Mouse (Mus musculus): ENCODE data around the gene Ccser1. TPM values are rescaled to one million over a fixed set of nuclear protein-coding genes. Genes with fewer than 3 reads are reported as not detected.

Ccser1 gene
- total RNA-seq, 2 experiments from 2014 or later: 1.1 to 2.8 TPM

DNA sequence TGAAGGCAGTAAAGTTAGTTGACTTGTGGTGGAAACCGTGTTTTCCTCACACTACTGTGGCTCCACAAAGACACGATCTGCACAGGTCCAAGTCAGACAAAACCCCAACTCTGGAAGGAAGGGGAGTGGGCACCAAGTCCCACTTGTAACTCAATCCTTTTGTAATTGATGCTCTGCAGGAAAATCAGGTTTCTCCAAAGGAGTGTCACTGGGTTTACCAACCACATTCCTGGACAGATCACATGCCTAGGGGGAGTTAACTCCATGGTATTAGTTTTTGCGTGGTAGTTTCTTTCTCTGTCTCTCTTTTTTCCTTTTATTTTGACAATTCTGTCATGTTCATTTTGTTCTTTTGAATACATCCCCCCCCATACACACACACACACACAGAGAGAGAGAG is 252.0 kb downstream of the Ccser1 start:
- no peak for DNase-seq

- DNase-seq: no peak
Measured at GRCm38 (mm10) chr6:61432703-61433102, 252.6 kb downstream of the Ccser1 start.

DNA sequence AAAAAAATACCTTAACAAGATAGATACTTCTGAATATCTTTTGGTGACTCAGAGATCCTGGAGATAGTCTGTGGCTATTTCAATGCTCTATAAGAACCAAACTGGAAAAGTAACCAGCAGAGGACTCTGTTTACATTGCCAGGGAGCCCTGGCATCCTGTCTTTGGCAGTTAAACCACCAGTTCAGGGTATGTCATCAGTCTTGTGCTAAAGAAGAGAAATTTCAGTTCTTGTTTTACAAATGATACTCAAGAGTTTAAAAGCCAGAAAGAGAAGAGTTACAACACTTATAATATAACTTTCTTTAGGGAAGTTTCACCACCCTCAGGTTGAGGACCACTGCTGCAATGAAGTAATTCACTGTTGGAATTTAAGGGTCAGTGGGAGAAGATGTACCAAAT is 258.0 kb downstream of the Ccser1 start:
- no peak for DNase-seq

DNA sequence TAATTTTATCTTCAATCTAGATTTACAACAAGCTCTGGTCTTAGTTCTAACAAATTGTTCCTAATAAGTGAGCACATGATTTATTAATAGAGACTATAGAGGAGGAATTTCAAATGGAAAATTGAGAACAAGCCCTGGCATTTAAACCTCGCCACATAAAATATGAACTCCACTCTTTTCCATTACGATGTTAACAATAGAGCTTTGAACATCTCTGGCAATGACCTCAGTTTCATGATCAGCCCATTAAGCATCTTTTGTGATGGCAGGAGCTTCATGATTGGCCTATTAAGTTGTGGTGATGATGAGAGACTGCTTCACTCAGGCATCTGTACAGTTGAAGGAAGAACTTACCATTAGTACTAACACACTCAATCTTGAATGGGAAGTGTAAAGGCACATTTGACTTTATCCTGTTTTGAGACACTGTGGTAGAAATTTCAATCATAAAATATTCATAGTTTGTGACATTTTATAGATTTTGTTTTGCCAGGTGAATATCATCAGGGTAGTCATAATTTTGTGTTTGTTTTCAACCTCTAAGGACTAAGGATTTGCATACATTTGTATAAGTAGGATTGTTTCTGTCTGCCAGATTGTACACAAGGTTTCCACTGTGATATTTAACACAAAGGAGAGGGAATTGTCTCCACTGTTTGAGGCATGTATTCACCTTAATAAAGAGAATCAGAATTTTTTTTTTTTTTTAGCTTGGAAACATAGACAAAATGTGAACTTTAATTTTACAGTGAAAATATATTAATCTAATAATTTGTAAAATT is 291.4 kb downstream of the Ccser1 start:
- no peak for DNase-seq

GRCm38 (mm10) chr6:61485336-61485735 is 305.2 kb downstream of the Ccser1 start:
- DNase-seq: no peak

DNA sequence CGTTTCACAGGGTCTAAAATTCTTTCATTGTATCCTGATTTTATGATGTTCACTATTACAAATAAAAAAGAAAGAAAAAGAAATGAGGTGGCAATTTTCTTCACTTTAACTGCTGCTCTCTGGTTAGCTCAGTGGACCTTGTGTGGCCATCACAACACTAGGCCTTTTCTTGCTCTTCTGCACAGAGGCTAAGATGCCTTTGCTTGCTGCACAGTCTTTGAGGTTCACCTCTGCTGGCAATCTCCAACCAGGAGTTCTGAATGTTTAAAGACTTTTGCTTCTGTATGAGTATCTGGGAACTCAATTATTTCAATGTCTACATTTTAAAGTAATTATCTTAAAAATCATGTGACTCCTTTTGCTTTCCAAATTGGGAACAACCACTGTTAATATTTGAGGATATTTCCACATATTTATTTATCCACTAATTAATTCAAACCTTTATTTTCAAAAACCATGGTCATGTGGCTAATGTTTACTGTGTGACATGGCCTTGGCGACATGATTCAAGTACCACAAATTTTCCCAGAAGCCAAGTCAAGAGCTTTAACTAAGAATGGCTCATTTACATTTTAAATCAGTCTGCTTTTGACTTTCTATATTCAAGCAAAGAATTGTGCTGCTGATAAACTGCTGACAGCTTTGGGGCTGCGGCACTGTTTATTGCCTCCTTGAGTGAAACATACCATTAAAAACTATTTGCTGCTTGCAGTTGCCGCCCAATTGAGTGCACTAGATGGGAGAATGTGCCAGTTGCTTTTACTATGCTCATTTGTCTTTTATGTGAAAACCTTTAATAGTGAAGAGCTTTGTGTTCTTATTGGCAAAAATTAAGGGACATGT is 312.1 kb downstream of the Ccser1 start:
- no peak for DNase-seq

DNA sequence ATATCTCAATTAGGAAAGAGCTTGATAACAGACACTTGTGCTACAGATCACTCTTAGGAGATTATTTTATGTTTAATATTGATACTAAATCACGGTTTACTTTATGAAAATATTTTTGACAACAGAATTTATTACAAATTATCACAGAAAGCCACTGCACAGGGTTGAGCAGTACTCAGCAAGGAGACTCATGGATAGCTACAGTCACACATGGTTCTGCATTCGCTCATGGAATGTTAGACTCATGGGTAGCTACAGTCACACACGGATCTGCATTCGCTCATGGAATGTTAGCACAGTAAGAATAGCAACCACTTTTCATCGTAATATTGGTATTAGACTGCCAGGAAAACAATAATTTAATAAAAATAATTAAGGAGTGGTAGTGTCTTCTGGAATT is 313.3 kb downstream of the Ccser1 start:
- DNase-seq: no peak

GRCm38 (mm10) chr6:61515310-61515709 is 335.2 kb downstream of the Ccser1 start:
- no peak for DNase-seq

- no peak for DNase-seq
Measured at GRCm38 (mm10) chr6:61521587-61521986, 341.5 kb downstream of the Ccser1 start.

DNA sequence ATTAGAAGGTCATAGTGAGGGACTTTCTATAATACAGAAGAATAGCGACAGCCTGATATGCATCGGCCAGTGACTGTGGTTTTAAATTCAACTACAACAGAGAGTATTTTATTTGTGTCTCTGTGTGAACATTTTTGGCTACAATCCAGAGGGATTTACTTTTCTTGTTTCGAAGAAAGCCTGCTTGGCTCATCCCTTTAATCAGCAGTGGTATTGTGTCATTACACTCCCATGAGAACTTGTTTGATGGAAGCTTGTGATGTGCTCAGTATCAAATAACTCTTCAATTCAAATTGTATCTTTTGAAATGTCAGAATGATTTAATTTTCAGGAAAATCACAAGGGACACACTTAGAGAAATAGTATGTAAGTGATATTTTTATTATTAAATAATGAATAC is 342.0 kb downstream of the Ccser1 start:
- no peak for DNase-seq

- DNase-seq: no peak
Measured at GRCm38 (mm10) chr6:61523748-61524493, 343.8 kb downstream of the Ccser1 start.

DNA sequence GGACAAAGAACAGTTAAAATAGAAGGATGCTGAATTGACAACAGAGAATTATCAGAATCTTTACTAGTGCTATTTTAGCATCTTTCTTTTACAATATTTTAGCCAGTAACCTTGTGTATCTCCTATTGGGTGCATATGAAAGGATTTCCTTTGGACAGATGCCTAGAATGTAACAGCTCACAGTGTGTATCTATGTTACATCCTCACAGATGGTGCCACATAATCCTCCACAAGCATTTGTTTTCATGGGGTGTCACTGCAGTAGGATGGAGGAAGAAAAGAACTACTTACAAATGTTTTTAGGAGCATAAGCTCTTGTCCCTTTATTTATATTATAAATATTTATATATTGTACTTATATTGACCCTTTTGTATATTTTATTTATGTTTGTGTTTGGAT is 360.6 kb downstream of the Ccser1 start:
- no peak for DNase-seq

- no peak for DNase-seq
Measured at GRCm38 (mm10) chr6:61543459-61544044, 363.4 kb downstream of the Ccser1 start.

GRCm38 (mm10) chr6:61567551-61567950 is 387.4 kb downstream of the Ccser1 start:
- DNase-seq: no peak

DNA sequence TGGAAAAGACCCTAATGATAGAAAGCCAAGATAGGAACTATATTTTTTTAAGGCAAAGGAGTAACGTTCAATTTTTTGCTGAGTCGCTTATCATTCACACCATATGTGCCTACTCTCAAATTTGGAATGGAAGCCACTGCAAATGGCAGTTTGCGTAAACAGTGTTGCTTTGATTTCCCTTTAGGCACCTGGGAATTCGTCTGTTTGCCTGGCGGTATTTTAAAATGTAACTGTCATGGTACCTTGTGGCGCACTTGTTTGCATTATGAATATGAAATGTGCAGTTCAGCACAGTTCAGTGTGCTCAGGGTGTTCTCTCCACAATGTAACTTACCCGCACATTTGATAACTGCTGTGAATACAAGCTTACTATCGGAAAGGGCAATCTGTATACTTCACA is 387.8 kb downstream of the Ccser1 start:
- DNase-seq: no peak

DNA sequence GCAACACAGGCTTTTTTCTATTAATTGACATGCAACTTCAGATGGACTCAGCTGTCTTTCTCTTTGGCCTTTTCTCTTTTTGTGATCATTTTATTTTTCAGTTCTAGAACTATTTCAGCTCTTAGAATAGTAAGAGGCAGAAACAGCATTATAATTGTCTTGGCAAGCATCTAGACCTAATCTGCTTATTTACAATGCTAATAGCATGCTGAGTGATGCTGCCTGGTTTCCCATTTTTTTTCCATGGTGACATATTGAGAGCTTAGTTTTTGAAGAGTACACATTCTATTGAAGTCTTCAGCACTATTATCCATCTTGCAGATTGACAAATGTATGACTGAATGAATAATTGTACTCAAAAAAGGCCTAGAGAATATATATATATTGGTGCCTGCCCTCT is 401.6 kb downstream of the Ccser1 start:
- no peak for DNase-seq

- no peak for DNase-seq
Measured at GRCm38 (mm10) chr6:61588999-61589398, 408.9 kb downstream of the Ccser1 start.

DNA sequence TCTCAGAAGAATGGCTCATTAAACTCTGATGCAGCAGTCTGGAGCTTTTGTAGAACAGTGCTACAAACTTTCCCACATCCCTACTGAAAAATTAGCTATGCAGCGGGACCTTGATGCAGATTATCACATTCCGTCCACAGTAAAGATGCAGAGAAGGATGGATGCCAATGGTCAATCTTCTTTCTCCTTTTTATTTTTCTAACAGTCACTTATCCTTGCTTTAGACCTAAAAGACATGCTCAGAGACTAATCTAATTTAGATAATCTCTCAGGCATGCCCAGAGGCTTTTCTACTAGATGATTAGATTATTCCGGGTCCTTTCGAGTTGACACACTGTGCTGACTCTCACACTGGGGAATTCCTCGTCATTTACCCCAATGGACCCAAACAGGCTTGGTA is 421.8 kb downstream of the Ccser1 start:
- DNase-seq: no peak

- no peak for DNase-seq
Measured at GRCm38 (mm10) chr6:61614920-61615319, 434.8 kb downstream of the Ccser1 start.

DNA sequence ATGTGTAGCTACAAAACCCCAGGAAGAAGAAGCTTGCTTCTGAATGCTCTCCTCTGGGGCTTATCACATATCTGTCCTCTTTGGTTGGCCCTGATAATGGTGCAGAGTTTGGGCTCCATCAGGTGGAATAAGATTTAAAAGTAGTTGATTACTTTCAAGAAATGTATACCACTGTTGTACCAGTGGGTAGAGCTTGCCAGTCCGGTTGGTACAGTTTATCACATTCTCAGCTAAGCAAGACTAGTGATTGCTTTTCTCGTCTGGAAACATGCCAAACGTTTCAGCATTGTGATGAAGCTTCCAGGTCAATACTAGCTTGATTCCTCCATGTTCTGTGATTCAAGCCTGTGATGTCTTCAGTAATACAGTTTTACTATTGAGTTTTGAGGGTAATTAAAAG is 441.6 kb downstream of the Ccser1 start:
- no peak for DNase-seq

DNA sequence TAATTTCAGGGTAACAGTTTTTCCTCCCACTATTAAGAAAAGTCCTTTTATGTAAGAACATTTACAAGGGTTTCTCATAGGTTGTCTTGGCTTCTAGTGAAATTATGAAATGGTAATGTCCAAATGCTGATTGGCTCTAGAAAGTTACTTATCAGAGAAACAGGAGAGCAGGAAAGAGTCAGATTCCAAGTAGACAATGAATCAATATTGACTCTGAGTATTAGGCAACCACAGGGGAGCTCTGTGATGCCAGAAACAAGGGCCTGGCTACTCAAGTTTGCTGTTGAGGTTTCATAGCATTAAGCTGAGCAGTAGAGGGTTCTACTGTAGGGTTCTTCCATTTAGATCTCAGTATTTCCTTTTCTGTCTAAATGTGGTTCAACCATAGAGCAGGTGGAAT is 481.3 kb downstream of the Ccser1 start:
- DNase-seq: no peak

GRCm38 (mm10) chr6:61664572-61664971 is 484.4 kb downstream of the Ccser1 start:
- DNase-seq: no peak

Measured in heart, adult 18-20 months (tissue).